Mouse (Mus musculus) cerebellum, postnatal 25 days (tissue): ENCODE results near the gene Tef.

Source experiments
- DNase-seq, 2 experiments: peaks; one replicate each; pipeline ENCODE4 v3.0.0; 2021; ENCODE audit warnings: mixed read lengths in 2 of 2

Tef gene

GRCm38 (mm10) chr15:81802001-81802890 lies at the start of gene Tef:
Tef (plus strand) TSS chr15:81802421.
- DNase-seq: peak; percentile 100

- DNase-seq: no peak
Observed at GRCm38 (mm10) chr15:81753669-81754068, 48.6 kb upstream of the Tef start.

GRCm38 (mm10) chr15:81758701-81759100 lies 43.5 kb upstream of the Tef start:
- DNase-seq: peak; percentile 63 to 83

GRCm38 (mm10) chr15:81759542-81759941 lies 42.7 kb upstream of the Tef start:
- DNase-seq: no peak

GRCm38 (mm10) chr15:81760361-81761079 lies 41.7 kb upstream of the Tef start:
- no peak for DNase-seq

GRCm38 (mm10) chr15:81761381-81761780 lies 40.8 kb upstream of the Tef start:
- DNase-seq: no peak

- DNase-seq: no peak
Observed at GRCm38 (mm10) chr15:81761959-81762358, 40.3 kb upstream of the Tef start.

- DNase-seq: no peak
Observed at GRCm38 (mm10) chr15:81764573-81764972, 37.6 kb upstream of the Tef start.

- no peak for DNase-seq
Observed at GRCm38 (mm10) chr15:81765651-81766050, 36.6 kb upstream of the Tef start.

- no peak for DNase-seq
Observed at GRCm38 (mm10) chr15:81766439-81766838, 35.8 kb upstream of the Tef start.

GRCm38 (mm10) chr15:81769037-81769436 lies 33.2 kb upstream of the Tef start:
- DNase-seq: no peak

GRCm38 (mm10) chr15:81772431-81773120 lies 29.6 kb upstream of the Tef start:
- DNase-seq: no peak

GRCm38 (mm10) chr15:81774505-81775171 lies 27.6 kb upstream of the Tef start:
- peak; percentile 74 to 79 for DNase-seq

- no peak for DNase-seq
Observed at GRCm38 (mm10) chr15:81776631-81777422, 25.4 kb upstream of the Tef start.

- peak; percentile 67 to 69 for DNase-seq
Observed at GRCm38 (mm10) chr15:81781816-81782215, 20.4 kb upstream of the Tef start.

- peak; percentile 57 to 73 for DNase-seq
Observed at GRCm38 (mm10) chr15:81784762-81785161, 17.5 kb upstream of the Tef start.

GRCm38 (mm10) chr15:81785701-81786100 lies 16.5 kb upstream of the Tef start:
- DNase-seq: peak; percentile 64 to 78

GRCm38 (mm10) chr15:81787525-81787924 lies 14.7 kb upstream of the Tef start:
- no peak for DNase-seq

- DNase-seq: no peak
Observed at GRCm38 (mm10) chr15:81792444-81792843, 9.8 kb upstream of the Tef start.

GRCm38 (mm10) chr15:81796228-81796627 lies 6.0 kb upstream of the Tef start:
- no peak for DNase-seq

GRCm38 (mm10) chr15:81797861-81798260 lies 4.4 kb upstream of the Tef start:
- peak; percentile 46 to 57 for DNase-seq

GRCm38 (mm10) chr15:81798421-81798820 lies 3.8 kb upstream of the Tef start:
- peak in 1 of 2 experiments; percentile 44 for DNase-seq
